Mouse (Mus musculus) ovary, postnatal 14 days (tissue): Measurements from ENCODE around the gene Pold1.

ENCODE experiments used
- DNase-seq: peaks from one replicate; pipeline ENCODE4 v3.0.0; 2022; ENCODE audit warnings: low spot score

The Pold1 gene

GRCm38 (mm10) chr7:44546274-44546673 lies 2.4 kb downstream of the Pold1 start:
- no peak for DNase-seq

GRCm38 (mm10) chr7:44543071-44543470 lies 5.6 kb downstream of the Pold1 start:
- DNase-seq: no peak

- no peak for DNase-seq
These were observed 6.1 kb downstream of the Pold1 start for GRCm38 (mm10) chr7:44542555-44542954.

- DNase-seq: no peak
These were observed 9.7 kb downstream of the Pold1 start for GRCm38 (mm10) chr7:44538756-44539624.

GRCm38 (mm10) chr7:44537496-44537895 lies 11.2 kb downstream of the Pold1 start:
- DNase-seq: no peak

GRCm38 (mm10) chr7:44537009-44537408 lies 11.6 kb downstream of the Pold1 start:
- DNase-seq: no peak

- no peak for DNase-seq
These were observed 12.1 kb downstream of the Pold1 start for GRCm38 (mm10) chr7:44536590-44536968.

GRCm38 (mm10) chr7:44535657-44536589 lies 12.7 kb downstream of the Pold1 start:
- no peak for DNase-seq

GRCm38 (mm10) chr7:44534656-44535441 lies 13.8 kb downstream of the Pold1 start:
- DNase-seq: no peak

GRCm38 (mm10) chr7:44534242-44534641 lies 14.4 kb downstream of the Pold1 start:
- DNase-seq: no peak

- DNase-seq: no peak
These were observed 15.0 kb downstream of the Pold1 start for GRCm38 (mm10) chr7:44533746-44534045.

GRCm38 (mm10) chr7:44532918-44533745 lies 15.5 kb downstream of the Pold1 start:
- DNase-seq: no peak

GRCm38 (mm10) chr7:44531946-44532732 lies 16.5 kb downstream of the Pold1 start, which contains the start of gene Spib:
Spib (minus strand) TSS chr7:44532071.
- no peak for DNase-seq

GRCm38 (mm10) chr7:44531207-44531606 lies 17.4 kb downstream of the Pold1 start:
- no peak for DNase-seq

GRCm38 (mm10) chr7:44530507-44530906 lies 18.1 kb downstream of the Pold1 start:
- DNase-seq: no peak

GRCm38 (mm10) chr7:44529518-44529917 lies 19.1 kb downstream of the Pold1 start:
- DNase-seq: no peak

GRCm38 (mm10) chr7:44527483-44528398 lies 20.9 kb downstream of the Pold1 start:
- DNase-seq: peak; percentile 66

- DNase-seq: no peak
These were observed 22.1 kb downstream of the Pold1 start for GRCm38 (mm10) chr7:44526414-44527154.
